Mouse (Mus musculus): ENCODE measurements around the gene Esrrg.

DNA sequence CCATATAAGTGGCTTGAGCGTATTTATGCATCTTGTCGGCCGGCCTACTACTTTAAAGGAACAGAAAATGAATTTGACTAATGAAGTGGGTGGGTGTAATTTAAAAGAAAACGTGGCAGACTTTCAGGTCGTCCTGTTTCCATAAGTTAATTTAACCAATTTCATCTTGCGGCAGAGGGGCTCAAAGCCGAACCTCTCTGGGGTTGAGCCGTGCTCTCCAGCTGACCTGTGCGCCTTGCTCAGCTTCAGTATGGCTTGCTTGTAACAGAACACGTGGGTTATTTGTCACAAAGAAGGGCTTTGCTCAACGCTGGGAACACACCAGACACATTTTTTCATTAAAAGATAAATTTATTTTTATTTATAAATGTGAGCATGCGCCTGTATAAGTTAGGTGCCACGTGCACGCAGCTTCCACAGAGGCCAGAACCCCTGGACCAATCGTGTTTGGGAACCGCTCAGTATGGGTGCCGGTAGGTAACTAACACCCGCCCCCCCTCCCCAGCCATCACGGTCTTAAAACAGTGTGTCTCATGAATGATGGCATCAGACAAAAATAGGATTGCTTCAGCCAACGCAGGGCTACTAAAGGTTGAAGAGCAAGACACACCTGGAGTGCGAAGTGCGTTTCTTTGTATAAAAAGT lies 546.7 kb downstream of the Esrrg start:
- TF ChIP-seq CTCF (IDR thresholded peaks at IDR 0.05; ENCODE audit: borderline replicate concordance, control insufficient read depth, extremely low read depth, insufficient read depth, low read length, poor library complexity) (no peak), POLR2A (IDR thresholded peaks at IDR 0.05; ENCODE audit: control insufficient read depth, extremely low read depth, insufficient read depth, low read length, poor library complexity) (no peak)
